Mouse (Mus musculus): ENCODE data around the gene Zer1. TPM values are rescaled to one million over a fixed set of nuclear protein-coding genes. Genes with fewer than 3 reads are reported as not detected.

The Zer1 gene
- polyA plus RNA-seq, 1 experiment from 2014 or later = 16.0 TPM

DNA sequence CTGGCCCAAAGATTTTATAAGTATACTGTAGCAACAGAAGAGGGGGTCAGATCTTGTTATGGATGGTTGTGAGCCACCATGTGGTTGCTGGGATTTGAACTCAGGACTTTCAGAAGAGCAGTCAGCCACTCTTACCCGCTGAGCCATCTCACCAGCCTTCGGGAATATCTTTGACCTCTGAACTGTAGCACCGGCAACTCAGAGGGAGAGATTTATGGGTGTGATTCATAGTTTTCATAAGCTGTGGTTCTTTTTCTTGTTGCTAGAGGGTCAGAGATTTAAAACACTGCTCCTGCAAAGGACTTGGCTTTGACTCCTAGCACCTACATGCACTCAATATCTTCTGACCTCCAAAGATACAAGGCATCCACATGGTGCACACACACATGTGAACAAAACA is 48.8 kb downstream of the Zer1 start:
- ATAC-seq (ENCODE audit: low FRiP score) (no peak), DNase-seq (ENCODE audit: low spot score) (no peak)
- WGBS = 78% methylated on average over 3 of the region's 3 CpGs
- Histone ChIP-seq H3K27me3 (ENCODE audit: control insufficient read depth, insufficient read depth, low read length) (no peaks in the 10 kb centered on the region), H3K4me3 (replicated peaks; ENCODE audit: low read length) (no peak overlapping the region), H3K9ac (no peak overlapping the region), H3K4me1 (replicated peaks; ENCODE audit: control insufficient read depth, insufficient read depth, low read length) (peaks cover 3% of the 10 kb centered on the region; the same call in 1 of the 2 replicates), H3K36me3 (replicated peaks; ENCODE audit: control insufficient read depth, insufficient read depth) (peaks cover 20% of the 10 kb centered on the region), H3K27ac (no peak overlapping the region), H3K9me3 (ENCODE audit: control insufficient read depth, low read length) (no peaks in the 10 kb centered on the region), H3K4me2 (replicated peaks) (no peak overlapping the region)

DNA sequence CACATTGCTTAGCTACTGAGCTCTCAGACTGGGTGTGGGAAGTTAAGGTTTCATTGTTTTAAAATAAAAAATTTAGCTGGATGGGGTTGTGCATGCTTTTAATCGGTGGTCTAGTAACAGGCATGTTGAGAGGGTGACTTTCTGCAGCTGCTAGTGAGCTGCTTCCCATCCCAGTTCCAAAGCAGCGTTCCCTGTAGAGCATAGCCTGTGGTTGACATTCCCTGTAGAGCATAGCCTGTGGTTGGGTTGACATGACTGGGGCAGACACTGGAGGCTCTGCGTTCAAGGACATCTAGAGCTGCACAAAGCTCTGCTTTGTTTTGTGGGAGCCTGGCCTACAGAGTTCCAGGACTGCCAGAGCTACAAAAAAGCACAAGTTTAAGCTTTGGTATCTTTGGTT is 51.1 kb downstream of the Zer1 start:
- Histone ChIP-seq H3K9ac (no peak overlapping the region), H3K4me3 (replicated peaks; ENCODE audit: low read length) (no peak overlapping the region), H3K4me2 (replicated peaks) (no peak overlapping the region), H3K27me3 (ENCODE audit: control insufficient read depth, insufficient read depth, low read length) (no peaks in the 10 kb centered on the region), H3K27ac (no peak overlapping the region), H3K9me3 (ENCODE audit: control insufficient read depth, low read length) (no peaks in the 10 kb centered on the region), H3K4me1 (replicated peaks; ENCODE audit: control insufficient read depth, insufficient read depth, low read length) (peaks cover 6% of the 10 kb centered on the region), H3K36me3 (replicated peaks; ENCODE audit: control insufficient read depth, insufficient read depth) (peaks cover 44% of the 10 kb centered on the region)
- ATAC-seq (ENCODE audit: low FRiP score) = no peak
- WGBS = 81% methylated on average over 3 of the region's 3 CpGs
- no peak for DNase-seq (ENCODE audit: low spot score)

- H3K27ac ChIP-seq = no peak overlapping the region
- ATAC-seq (ENCODE audit: low FRiP score) = no peak
- 73% methylated on average over 7 of the region's 7 CpGs for WGBS
These were observed 51.5 kb downstream of the Zer1 start for GRCm38 (mm10) chr2:30072875-30073274.

DNA sequence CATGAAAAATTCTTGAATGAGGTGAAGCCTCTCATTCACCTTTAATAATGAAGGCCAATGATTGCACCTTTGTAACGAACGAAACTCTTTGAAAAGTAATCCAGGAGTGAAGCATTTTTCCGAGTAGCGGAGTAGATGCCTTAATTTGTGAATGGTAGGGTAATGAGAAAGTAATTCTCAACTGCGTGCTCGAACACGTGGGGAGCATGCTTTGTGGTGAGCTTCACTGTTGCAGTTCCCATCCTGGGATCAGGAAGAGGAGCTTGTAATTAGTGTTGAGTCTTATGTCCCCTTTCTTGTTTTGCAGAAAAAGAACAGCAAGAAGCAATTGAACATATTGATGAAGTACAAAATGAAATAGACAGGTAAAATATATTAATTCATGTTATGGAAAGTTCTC is 56.4 kb downstream of the Zer1 start:
- peaks cover 44% of the 10 kb centered on the region for H3K36me3 ChIP-seq (replicated peaks; ENCODE audit: control insufficient read depth, insufficient read depth)

More at GRCm38 (mm10) chr2:30072875-30073274, 51.5 kb downstream of the Zer1 start:
- Histone ChIP-seq H3K4me1 (replicated peaks; ENCODE audit: control insufficient read depth, insufficient read depth, low read length) (peaks cover 10% of the 10 kb centered on the region), H3K4me2 (replicated peaks) (no peak overlapping the region), H3K27me3 (ENCODE audit: control insufficient read depth, insufficient read depth, low read length) (no peaks in the 10 kb centered on the region), H3K4me3 (replicated peaks; ENCODE audit: low read length) (no peak overlapping the region), H3K9me3 (ENCODE audit: control insufficient read depth, low read length) (no peaks in the 10 kb centered on the region), H3K36me3 (replicated peaks; ENCODE audit: control insufficient read depth, insufficient read depth) (peaks cover 48% of the 10 kb centered on the region), H3K9ac (no peak overlapping the region)
- DNase-seq (ENCODE audit: low spot score) = no peak

DNA sequence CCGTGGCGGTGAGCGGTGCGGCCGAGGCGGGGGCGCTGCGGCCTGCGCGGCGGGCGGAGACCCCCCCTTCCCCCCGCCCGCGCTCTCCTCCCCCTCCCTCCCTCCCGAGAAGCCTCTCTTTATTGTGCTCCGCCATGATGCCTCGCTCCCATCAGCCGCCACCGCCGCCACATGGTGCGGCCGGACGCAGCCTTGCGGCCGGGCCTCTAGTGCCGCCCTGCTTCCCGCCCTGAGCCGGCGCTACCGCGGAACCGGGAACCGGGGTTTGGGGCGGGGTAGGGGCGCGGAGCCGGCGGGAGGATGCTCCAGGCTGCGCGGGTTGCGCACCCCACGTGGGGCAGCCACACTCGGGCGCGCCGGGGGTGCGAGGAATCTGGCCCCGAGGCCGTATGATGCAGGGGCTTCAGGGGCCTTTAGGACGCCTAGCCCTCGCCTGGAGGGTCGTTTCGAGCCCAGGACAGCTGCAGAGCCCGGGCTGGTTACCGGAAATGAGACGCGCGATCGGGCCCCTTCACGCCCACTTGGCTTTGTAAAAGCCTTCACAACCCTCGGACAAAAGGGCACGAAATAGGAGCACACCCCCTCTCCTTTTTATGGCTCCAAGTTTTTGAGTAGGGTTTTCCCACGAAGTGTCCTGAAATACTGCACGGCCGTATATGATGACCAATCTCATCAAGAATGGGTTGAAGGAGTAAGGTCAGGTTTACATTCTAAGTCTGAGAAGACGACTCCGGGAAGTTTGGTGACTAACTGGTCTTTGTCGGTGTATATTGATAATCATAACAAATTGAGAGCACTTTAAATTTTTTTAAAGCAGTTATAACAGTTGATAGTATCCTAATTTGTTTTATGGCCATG is 57.1 kb downstream of the Zer1 start:
- Histone ChIP-seq H3K9ac (peak overlapping the region; percentile 97), H3K36me3 (replicated peaks; ENCODE audit: control insufficient read depth, insufficient read depth) (peaks cover 37% of the 10 kb centered on the region), H3K4me3 (replicated peaks; ENCODE audit: low read length) (peak overlapping the region; percentile 100), H3K4me2 (replicated peaks) (peak overlapping the region; percentile 69), H3K4me1 (replicated peaks; ENCODE audit: control insufficient read depth, insufficient read depth, low read length) (peaks cover 24% of the 10 kb centered on the region), H3K27me3 (ENCODE audit: control insufficient read depth, insufficient read depth, low read length) (no peaks in the 10 kb centered on the region), H3K9me3 (ENCODE audit: control insufficient read depth, low read length) (no peaks in the 10 kb centered on the region), H3K27ac (peak overlapping the region; percentile 100)
- ATAC-seq (ENCODE audit: low FRiP score) (peak; percentile 18), DNase-seq (ENCODE audit: low spot score) (peak; percentile 53)
- WGBS = under 1% methylated on average over 52 of the region's 69 CpGs

More for the DNA sequence above, 56.4 kb downstream of the Zer1 start:
- Histone ChIP-seq H3K27ac (0 out of 2 replicates have a peak overlapping the region, but pooled peaks have one; percentile 100), H3K4me3 (replicated peaks; ENCODE audit: low read length) (peak overlapping the region; percentile 100), H3K9me3 (ENCODE audit: control insufficient read depth, low read length) (no peaks in the 10 kb centered on the region), H3K27me3 (ENCODE audit: control insufficient read depth, insufficient read depth, low read length) (no peaks in the 10 kb centered on the region), H3K4me2 (replicated peaks) (peak overlapping the region; percentile 69), H3K9ac (peak overlapping the region; percentile 97), H3K4me1 (replicated peaks; ENCODE audit: control insufficient read depth, insufficient read depth, low read length) (peaks cover 22% of the 10 kb centered on the region)
- ATAC-seq (ENCODE audit: low FRiP score) (no peak), DNase-seq (ENCODE audit: low spot score) (no peak)
- 32% methylated on average over 7 of the region's 7 CpGs for WGBS

DNA sequence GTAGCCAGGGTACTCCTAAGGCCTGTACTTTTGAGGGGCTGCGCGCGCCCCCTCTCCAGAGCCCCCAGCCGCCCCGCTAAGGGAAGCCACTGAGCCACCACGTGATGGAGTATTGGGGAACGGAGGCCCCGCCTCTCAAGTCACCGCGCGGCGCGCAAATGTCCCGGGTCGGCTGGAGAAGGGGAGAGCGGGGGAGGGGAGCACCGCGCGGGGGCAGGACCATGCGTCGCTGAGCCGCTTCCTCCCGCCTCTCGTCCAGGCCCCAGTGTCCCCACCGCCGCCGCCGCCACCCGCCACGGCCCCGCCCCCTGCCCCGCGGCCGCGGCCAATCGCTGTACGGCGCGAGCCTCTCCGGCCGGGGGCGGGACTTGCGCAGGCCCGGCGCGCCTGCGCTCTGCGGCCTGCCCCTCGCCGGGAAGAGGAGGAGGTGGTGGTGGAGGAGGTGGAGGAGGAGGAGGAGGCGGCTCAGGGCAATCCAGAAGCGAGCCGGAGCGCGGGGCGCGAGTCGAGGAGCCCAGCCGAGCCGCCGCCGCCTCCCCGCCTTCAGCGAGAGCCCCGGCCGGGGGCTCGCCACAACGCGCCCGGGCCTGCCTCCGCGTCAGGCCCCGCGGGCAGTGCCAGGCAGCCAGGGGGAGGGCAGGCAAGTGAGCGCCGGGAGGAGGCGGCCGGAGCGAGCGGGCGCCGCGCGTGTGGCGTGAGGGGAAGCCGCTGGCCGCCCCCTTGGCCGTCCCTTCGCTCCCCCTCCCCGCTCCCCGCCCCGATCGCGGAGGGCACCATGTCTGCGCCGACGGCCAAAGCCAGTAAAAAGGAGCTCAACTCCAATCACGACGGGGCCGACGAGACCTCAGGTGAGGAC is 58.1 kb downstream of the Zer1 start:
- ATAC-seq (ENCODE audit: low FRiP score) = peak; percentile 95
- peaks cover 31% of the 10 kb centered on the region for H3K36me3 ChIP-seq (replicated peaks; ENCODE audit: control insufficient read depth, insufficient read depth)
- H3K9ac ChIP-seq = peak overlapping the region; percentile 97
- H3K27me3 ChIP-seq (ENCODE audit: control insufficient read depth, insufficient read depth, low read length) = no peaks in the 10 kb centered on the region
- no peaks in the 10 kb centered on the region for H3K9me3 ChIP-seq (ENCODE audit: control insufficient read depth, low read length)
- H3K27ac ChIP-seq = peak overlapping the region; percentile 100
- peaks cover 28% of the 10 kb centered on the region for H3K4me1 ChIP-seq (replicated peaks; ENCODE audit: control insufficient read depth, insufficient read depth, low read length)
- H3K4me2 ChIP-seq (replicated peaks) = peak overlapping the region; percentile 69
- peak overlapping the region; percentile 100 for H3K4me3 ChIP-seq (replicated peaks; ENCODE audit: low read length)
- WGBS = under 1% methylated on average over 63 of the region's 101 CpGs
- peak; percentile 95 for DNase-seq (ENCODE audit: low spot score)

DNA sequence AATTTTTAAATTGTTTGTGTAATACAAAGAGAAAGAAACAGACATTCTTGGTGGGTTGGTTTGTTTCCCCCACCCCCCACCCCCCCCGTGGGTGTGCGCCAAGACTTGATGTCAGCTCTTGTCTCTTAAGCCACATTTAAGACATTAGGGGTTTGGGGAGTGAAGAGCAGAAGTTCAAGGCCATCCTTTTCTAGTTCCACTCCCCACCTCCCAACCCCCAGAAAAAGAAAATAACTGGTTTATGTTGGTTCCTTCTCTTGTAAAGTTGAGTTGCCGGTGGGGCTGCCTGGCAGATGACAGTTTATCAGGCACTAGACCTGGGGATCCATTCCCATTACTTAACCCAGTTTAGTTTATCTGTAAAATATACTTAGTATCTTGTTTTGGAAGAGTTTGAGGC is 60.1 kb downstream of the Zer1 start:
- Histone ChIP-seq H3K4me1 (replicated peaks; ENCODE audit: control insufficient read depth, insufficient read depth, low read length) (peaks cover 28% of the 10 kb centered on the region), H3K27me3 (ENCODE audit: control insufficient read depth, insufficient read depth, low read length) (no peaks in the 10 kb centered on the region), H3K4me3 (replicated peaks; ENCODE audit: low read length) (no peak overlapping the region), H3K27ac (no peak overlapping the region), H3K36me3 (replicated peaks; ENCODE audit: control insufficient read depth, insufficient read depth) (peaks cover 16% of the 10 kb centered on the region), H3K4me2 (replicated peaks) (no peak overlapping the region), H3K9ac (no peak overlapping the region), H3K9me3 (ENCODE audit: control insufficient read depth, low read length) (no peaks in the 10 kb centered on the region)
- ATAC-seq (ENCODE audit: low FRiP score) (no peak), DNase-seq (ENCODE audit: low spot score) (no peak)
- 48% methylated on average over 3 of the region's 3 CpGs for WGBS

- Histone ChIP-seq H3K4me3 (replicated peaks; ENCODE audit: low read length) (no peak overlapping the region), H3K36me3 (replicated peaks; ENCODE audit: control insufficient read depth, insufficient read depth) (peaks cover 11% of the 10 kb centered on the region), H3K9me3 (ENCODE audit: control insufficient read depth, low read length) (no peaks in the 10 kb centered on the region), H3K4me2 (replicated peaks) (peak overlapping the region; percentile 67), H3K27ac (no peak overlapping the region), H3K4me1 (replicated peaks; ENCODE audit: control insufficient read depth, insufficient read depth, low read length) (peaks cover 28% of the 10 kb centered on the region), H3K9ac (peak overlapping the region; percentile 47; the same call in 1 of the 2 replicates), H3K27me3 (ENCODE audit: control insufficient read depth, insufficient read depth, low read length) (no peaks in the 10 kb centered on the region)
- 8% methylated on average over 3 of the region's 3 CpGs for WGBS
- ATAC-seq (ENCODE audit: low FRiP score) = no peak
- no peak for DNase-seq (ENCODE audit: low spot score)
These were observed 60.6 kb downstream of the Zer1 start for GRCm38 (mm10) chr2:30063791-30064190.

- H3K27ac ChIP-seq = peak overlapping the region; percentile 49
- 5% methylated on average over 8 of the region's 8 CpGs for WGBS
- H3K9me3 ChIP-seq (ENCODE audit: control insufficient read depth, low read length) = no peaks in the 10 kb centered on the region
- DNase-seq (ENCODE audit: low spot score) = no peak
- H3K4me2 ChIP-seq (replicated peaks) = peak overlapping the region; percentile 67
- peaks cover 5% of the 10 kb centered on the region for H3K36me3 ChIP-seq (replicated peaks; ENCODE audit: control insufficient read depth, insufficient read depth)
- peak overlapping the region; percentile 48 for H3K4me3 ChIP-seq (replicated peaks; ENCODE audit: low read length)
- peak overlapping the region; percentile 47 for H3K9ac ChIP-seq
- peaks cover 24% of the 10 kb centered on the region for H3K4me1 ChIP-seq (replicated peaks; ENCODE audit: control insufficient read depth, insufficient read depth, low read length)
- ATAC-seq (ENCODE audit: low FRiP score) = no peak
- no peaks in the 10 kb centered on the region for H3K27me3 ChIP-seq (ENCODE audit: control insufficient read depth, insufficient read depth, low read length)
These were observed 61.1 kb downstream of the Zer1 start for GRCm38 (mm10) chr2:30063235-30063634.
